Mouse (Mus musculus) stomach, postnatal 0 days (tissue): ENCODE results near the gene Gpr137c. TPM values are rescaled to one million over a fixed set of nuclear protein-coding genes. Genes with fewer than 3 reads are reported as not detected.

ENCODE experiments used
- ATAC-seq: fragments of 200-750 bp; cut with Nextera tagmentation; 2 replicates; pipeline ENCODE4 v1.8.0; 2017; ENCODE audit not compliant: low FRiP score, low TSS enrichment
- DNase-seq: peaks from one replicate; pipeline ENCODE4 v3.0.0-alpha.2; 2016; ENCODE audit warnings: low spot score
- H3K27ac ChIP-seq: fragments of 300-500 bp; sonication (generic); replicated peaks from 2 replicates; pipeline ENCODE4 v1.5.1; 2014; ENCODE audit warnings: mild to moderate bottlenecking, control low read depth
- H3K27me3 ChIP-seq: fragments of 300-500 bp; sonication (generic); 2 replicates; pipeline ENCODE4 v1.6.1; 2014; ENCODE audit warnings: low read length; ENCODE audit not compliant: control insufficient read depth, insufficient read depth
- H3K36me3 ChIP-seq: fragments of 300-500 bp; sonication (generic); 2 replicates; pipeline ENCODE4 v1.6.1; 2014; ENCODE audit warnings: low read length, mixed read lengths; ENCODE audit not compliant: control insufficient read depth, insufficient read depth
- H3K4me1 ChIP-seq: fragments of 300-500 bp; sonication (generic); replicated peaks from 2 replicates; pipeline ENCODE4 v1.6.1; 2014; ENCODE audit warnings: antibody characterized with exemption; ENCODE audit not compliant: control insufficient read depth, insufficient read depth
- H3K4me2 ChIP-seq: fragments of 300-500 bp; sonication (generic); replicated peaks from 2 replicates; pipeline ENCODE4 v1.6.1; 2014; ENCODE audit warnings: low read depth, mild to moderate bottlenecking, control low read depth, moderate library complexity
- H3K4me3 ChIP-seq: fragments of 300-500 bp; sonication (generic); 2 replicates; pipeline ENCODE4 v1.5.1; 2014; ENCODE audit warnings: low read depth, low read length, control low read depth
- H3K9ac ChIP-seq: fragments of 300-500 bp; sonication (generic); 2 replicates; pipeline ENCODE4 v1.6.1; 2014; ENCODE audit warnings: mild to moderate bottlenecking, low read length, control low read depth, mixed read lengths
- H3K9me3 ChIP-seq: fragments of 300-500 bp; sonication (generic); 2 replicates; pipeline ENCODE4 v1.6.1; 2016; ENCODE audit warnings: low read length; ENCODE audit not compliant: control insufficient read depth
- CTCF ChIP-seq: IDR thresholded peaks from 2 replicates; pipeline ENCODE4 v1.5.1; 2016; ENCODE audit warnings: antibody characterized with exemption, low read depth, mild to moderate bottlenecking, moderate library complexity
- EP300 ChIP-seq: optimal IDR thresholded peaks from 2 replicates; pipeline ENCODE3; 2016; ENCODE audit warnings: antibody characterized with exemption
- WGBS: fragments of 180-500 bp; shearing (Covaris S2); extraction: QIAGEN DNeasy Blood & Tissue Kit; methylation state at CpG from one replicate; pipeline ENCODE4 v1.1.7; 2014; 5-methylcytosine and 5-hydroxymethylcytosine counted together
- polyA plus RNA-seq: library from polyadenylated mRNA; unstranded; fragments of >200 nt; fragmentation: Nextera tagmentation; extraction: Ambion mirVana; gene quantifications from 2 replicates; pipeline ENCODE4 v1.2.1, GENCODE M21; 2015

Gene Gpr137c
- polyA plus RNA-seq, 1 experiment from 2014 or later, result 1.1 TPM

- H3K27me3 ChIP-seq, result no peaks in the 10 kb centered on the region
- no peak overlapping the region for H3K9ac ChIP-seq
- no peaks in the 10 kb centered on the region for H3K9me3 ChIP-seq
- ATAC-seq, result no peak
- H3K27ac ChIP-seq, result no peak overlapping the region
- TF ChIP-seq EP300 (no peak), CTCF (no peak)
- no peak for DNase-seq
- no peaks in the 10 kb centered on the region for H3K4me1 ChIP-seq
- no peak overlapping the region for H3K4me3 ChIP-seq
- no peaks in the 10 kb centered on the region for H3K36me3 ChIP-seq
- H3K4me2 ChIP-seq, result no peak overlapping the region
- WGBS, result 83% methylated on average over 4 of the region's 4 CpGs
These were observed 32.1 kb downstream of the Gpr137c start for GRCm38 (mm10) chr14:45251548-45252076.

- ATAC-seq, result no peak
- no peaks in the 10 kb centered on the region for H3K9me3 ChIP-seq
- no peak overlapping the region for H3K4me2 ChIP-seq
- H3K4me1 ChIP-seq, result no peaks in the 10 kb centered on the region
- H3K36me3 ChIP-seq, result no peaks in the 10 kb centered on the region
- WGBS, result 60% methylated on average over 3 of the region's 3 CpGs
- DNase-seq, result no peak
- H3K9ac ChIP-seq, result no peak overlapping the region
- TF ChIP-seq CTCF (no peak), EP300 (no peak)
- H3K4me3 ChIP-seq, result no peak overlapping the region
- no peaks in the 10 kb centered on the region for H3K27me3 ChIP-seq
- no peak overlapping the region for H3K27ac ChIP-seq
These were observed 44.5 kb downstream of the Gpr137c start for GRCm38 (mm10) chr14:45263831-45264592.

- DNase-seq (no peak), ATAC-seq (no peak)
- no peaks in the 10 kb centered on the region for H3K27me3 ChIP-seq
- TF ChIP-seq EP300 (no peak), CTCF (no peak)
- H3K4me2 ChIP-seq, result no peak overlapping the region
- H3K4me1 ChIP-seq, result no peaks in the 10 kb centered on the region
- no peak overlapping the region for H3K9ac ChIP-seq
- H3K4me3 ChIP-seq, result no peak overlapping the region
- H3K27ac ChIP-seq, result no peak overlapping the region
- WGBS, result 85% methylated on average over 6 of the region's 6 CpGs
- H3K36me3 ChIP-seq, result no peaks in the 10 kb centered on the region
- H3K9me3 ChIP-seq, result no peaks in the 10 kb centered on the region
These were observed 56.3 kb downstream of the Gpr137c start for GRCm38 (mm10) chr14:45275816-45276215.

GRCm38 (mm10) chr14:45282066-45282465 is 62.5 kb downstream of the Gpr137c start:
- WGBS, result 84% methylated on average over 3 of the region's 3 CpGs
- no peak overlapping the region for H3K4me3 ChIP-seq
- no peaks in the 10 kb centered on the region for H3K9me3 ChIP-seq
- DNase-seq, result no peak
- no peak for ATAC-seq
- no peaks in the 10 kb centered on the region for H3K4me1 ChIP-seq
- H3K27ac ChIP-seq, result no peak overlapping the region
- TF ChIP-seq EP300, result no peak
- no peak for TF ChIP-seq CTCF
- no peak overlapping the region for H3K4me2 ChIP-seq
- 0 out of 2 replicates have a peak, but pooled peaks cover under 1% of the 10 kb centered on the region for H3K36me3 ChIP-seq
- H3K9ac ChIP-seq, result no peak overlapping the region
- H3K27me3 ChIP-seq, result no peaks in the 10 kb centered on the region

- DNase-seq (no peak), ATAC-seq (no peak)
- Histone ChIP-seq H3K4me3 (no peak overlapping the region), H3K9me3 (no peaks in the 10 kb centered on the region), H3K27me3 (no peaks in the 10 kb centered on the region), H3K4me2 (no peak overlapping the region), H3K36me3 (peaks cover 5% of the 10 kb centered on the region), H3K9ac (no peak overlapping the region), H3K27ac (no peak overlapping the region), H3K4me1 (no peaks in the 10 kb centered on the region)
- TF ChIP-seq EP300 (no peak), CTCF (no peak)
- WGBS, result 83% methylated on average over 4 of the region's 4 CpGs
These were observed 72.1 kb downstream of the Gpr137c start for GRCm38 (mm10) chr14:45291608-45292007.

- no peaks in the 10 kb centered on the region for H3K4me1 ChIP-seq
- no peak overlapping the region for H3K27ac ChIP-seq
- H3K9ac ChIP-seq, result no peak overlapping the region
- H3K27me3 ChIP-seq, result no peaks in the 10 kb centered on the region
- DNase-seq (no peak), ATAC-seq (no peak)
- 76% methylated on average over 4 of the region's 4 CpGs for WGBS
- TF ChIP-seq CTCF, result no peak
- H3K9me3 ChIP-seq, result no peaks in the 10 kb centered on the region
- H3K36me3 ChIP-seq, result peaks cover 11% of the 10 kb centered on the region; the same call in 1 of the 2 replicates
- H3K4me2 ChIP-seq, result no peak overlapping the region
- no peak overlapping the region for H3K4me3 ChIP-seq
These were observed 84.4 kb downstream of the Gpr137c start for GRCm38 (mm10) chr14:45303939-45304338.
